Mouse (Mus musculus) kidney, adult 9 months (tissue): ENCODE measurements at regions not wholly inside any gene's neighbourhood (a gene's known extent, or its start where the extent isn't known, plus 50 kb on each side); places are given as distances from the start of the nearest gene placed in this dataset.
"Not testable (repeated sequence)": the region's sequence is repeated elsewhere in the genome, so short reads cannot be mapped to it uniquely, and the experiment has no call there.

ENCODE experiments used
- DNase-seq: peaks from one replicate; pipeline ENCODE4 v3.0.0; 2022

DNA sequence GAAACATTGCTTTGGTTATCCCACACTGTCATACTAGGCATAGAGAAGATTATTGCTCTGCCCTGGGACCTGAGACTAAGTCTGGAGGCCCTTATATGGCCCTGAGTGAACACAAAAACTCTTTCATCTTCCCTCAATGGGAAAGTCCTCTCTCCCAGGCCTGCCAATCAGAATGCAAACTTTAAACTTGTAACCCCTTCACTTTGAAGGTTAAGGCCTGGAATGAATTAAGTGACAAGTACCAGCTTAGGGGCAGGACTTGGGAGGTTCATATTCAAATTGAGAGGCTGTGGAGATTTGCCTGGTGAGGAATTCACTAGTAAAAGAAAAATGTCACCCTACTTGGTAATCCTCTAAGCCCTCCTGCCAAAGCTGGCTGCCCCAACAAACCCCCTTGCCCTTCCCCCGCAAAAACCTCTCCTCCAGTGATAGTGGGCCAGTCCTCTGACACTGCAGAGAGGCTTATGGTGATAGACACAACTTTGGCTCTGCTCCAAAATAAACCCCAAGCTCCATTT, 120.4 kb upstream of the Thpo start:
- DNase-seq = no peak

DNA sequence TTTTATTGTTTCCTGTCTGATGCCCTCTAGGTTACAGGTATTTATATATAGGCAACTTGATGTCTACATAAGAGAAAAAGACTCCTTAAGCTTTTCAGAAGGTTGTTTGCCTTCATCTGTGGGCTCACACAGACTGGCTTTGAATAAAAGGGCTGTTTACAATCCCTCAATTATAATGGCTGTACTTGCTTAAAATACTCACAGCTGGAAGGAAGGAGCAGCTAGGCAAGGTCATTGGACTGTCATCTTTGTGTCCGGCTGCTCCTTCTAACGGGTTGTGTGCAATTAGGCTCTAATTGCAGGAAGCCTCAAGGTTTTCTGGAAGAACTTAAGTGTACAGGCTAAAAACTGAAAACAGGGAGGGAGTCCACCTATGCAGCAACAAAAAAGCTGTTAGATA, 103.8 kb upstream of the Thpo start:
- no peak for DNase-seq

DNA sequence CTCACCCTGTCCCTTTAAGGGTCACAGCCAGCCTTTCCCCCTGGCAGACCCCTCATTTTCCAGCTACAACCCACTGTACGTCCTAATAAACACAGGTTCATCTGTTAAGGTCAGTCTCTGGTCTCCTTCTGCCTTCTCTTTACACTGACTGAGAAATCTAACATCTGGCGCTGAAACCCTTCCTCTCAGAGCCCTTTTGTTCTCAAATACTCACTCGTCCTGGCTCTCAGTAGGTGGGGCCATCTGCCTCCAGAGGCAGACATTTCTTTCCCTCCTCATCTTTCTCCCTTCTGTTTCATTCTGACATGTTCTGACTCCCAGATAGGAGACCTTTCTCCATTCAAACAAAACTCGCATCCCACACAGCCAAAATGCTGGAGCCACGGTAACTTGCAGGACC, 102.6 kb upstream of the Thpo start:
- no peak for DNase-seq

DNA sequence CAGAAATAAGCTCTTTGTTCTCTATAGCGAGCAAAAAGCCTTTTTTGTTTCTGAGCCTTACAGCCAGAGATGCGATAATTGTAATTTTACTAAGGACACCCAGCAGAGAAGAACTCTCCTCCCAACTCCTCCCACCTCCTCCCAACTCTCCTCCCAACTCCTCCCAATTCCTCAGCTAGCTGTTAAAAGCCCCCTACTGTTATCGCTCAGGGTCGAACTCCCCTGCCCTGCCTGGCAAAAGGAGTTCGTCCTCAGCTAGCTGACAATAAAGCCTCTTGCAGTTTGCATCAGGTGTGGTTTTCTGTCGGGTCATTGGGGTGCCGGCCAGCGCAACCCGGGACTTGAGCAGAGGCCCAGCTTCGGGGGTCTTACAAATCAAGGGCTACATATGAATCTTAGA, 99.5 kb upstream of the Thpo start:
- DNase-seq = not testable (repeated sequence)

DNA sequence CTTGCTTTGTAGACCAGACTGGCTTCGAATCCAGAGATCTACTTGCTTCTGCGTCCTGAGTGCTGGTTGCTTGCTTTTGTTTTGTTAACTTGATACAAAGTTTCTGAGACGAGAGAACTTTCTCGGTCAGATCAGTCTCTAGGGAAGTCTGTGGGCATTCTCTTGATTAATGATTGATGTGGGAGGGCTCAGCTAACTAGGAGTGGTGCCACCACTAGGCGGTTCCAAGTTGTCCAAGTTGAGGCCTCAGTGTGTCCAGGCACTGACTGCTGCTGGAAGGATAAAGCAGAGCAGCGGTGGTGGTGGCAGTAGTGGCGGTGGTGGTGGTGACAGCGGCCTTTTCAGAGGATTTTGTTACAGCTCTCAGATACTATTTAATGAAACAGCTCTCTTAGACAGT, 99.0 kb upstream of the Thpo start:
- DNase-seq = peak; percentile 92

DNA sequence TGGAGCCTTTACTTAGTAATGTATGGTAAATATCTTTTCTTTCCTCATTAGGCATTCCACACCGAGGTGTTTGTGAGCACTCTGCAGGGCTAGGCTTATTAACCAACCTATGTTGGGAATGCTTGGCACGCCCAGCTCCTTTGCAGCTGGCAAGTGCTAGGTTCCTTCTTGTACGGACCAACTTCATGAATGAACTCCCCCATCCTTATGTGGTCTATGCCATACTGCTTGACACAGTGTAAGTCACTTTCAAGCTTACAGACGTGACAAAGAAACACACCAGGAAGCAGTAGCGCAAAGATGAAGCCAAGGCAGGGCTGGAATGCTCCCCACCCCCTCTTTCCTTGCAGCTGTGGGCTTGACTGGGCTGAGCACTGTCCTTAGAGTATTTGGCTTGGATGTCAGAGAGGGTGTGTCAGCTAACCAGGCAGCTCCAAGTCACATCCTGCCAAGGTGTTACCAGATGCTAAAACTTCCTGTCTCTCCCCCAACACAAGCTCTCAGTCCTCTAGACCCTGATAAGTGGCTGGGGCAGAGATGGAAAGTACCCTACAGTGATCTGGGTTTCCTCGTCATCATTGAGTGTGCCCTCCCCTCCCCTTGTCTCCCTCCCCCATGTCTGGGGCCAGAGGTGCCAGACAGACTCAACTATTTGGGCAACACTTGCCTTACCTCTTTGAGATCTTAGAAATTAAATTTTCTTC, 95.6 kb upstream of the Thpo start:
- DNase-seq = no peak

DNA sequence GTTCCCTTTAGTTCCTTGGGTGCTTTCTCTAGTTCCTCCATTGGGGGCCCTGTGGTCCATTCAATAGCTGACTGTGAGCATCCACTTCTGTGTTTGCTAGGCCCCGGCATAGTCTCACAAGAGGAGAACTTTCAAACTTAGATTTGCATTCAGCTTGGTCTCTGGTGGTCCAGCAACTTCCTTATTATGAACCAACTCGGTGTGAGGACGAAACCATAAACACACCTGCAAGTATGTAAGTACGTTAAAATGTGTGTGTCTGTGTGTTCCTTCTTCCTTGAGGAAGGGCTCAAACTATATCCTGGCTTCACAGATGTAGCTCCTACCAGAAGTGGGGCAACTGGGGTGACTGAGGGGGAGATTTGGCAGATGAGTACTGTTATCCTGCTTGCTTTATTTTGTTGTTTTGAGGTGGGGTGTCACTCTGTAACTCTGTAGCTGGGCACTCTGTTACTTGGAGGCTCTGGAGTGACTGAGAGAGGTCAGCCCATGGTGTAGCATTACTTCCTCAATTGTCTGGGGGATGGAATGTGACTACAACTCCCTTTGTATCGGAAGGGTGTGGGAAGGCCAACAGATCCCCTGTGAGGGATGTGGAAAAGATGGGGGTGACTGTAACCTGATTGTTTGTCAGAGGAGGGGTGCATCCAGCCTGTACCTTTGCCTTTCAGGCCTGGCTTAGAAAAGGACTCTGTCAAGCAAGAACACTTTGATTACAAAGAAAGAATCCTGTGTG, 94.9 kb upstream of the Thpo start:
- no peak for DNase-seq

DNA sequence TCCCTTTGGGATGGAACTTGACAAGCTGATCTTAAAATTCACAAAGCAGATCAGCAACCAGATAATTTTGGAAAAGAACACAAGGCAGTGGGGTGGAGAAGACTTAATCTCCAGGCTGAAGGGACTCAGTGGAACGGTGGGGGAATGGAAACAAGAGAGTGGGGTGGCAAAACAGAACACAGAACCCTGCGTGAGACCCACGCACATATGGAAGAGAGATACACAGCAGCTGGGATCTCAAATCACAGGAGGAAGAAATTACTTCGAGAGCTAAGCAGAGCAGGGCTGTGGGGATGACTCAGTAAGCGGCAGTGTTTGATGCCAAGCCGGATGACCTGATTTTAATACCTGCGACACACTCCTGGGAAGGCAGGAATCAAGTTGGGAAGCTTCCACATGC, 89.9 kb upstream of the Thpo start:
- no peak for DNase-seq

DNA sequence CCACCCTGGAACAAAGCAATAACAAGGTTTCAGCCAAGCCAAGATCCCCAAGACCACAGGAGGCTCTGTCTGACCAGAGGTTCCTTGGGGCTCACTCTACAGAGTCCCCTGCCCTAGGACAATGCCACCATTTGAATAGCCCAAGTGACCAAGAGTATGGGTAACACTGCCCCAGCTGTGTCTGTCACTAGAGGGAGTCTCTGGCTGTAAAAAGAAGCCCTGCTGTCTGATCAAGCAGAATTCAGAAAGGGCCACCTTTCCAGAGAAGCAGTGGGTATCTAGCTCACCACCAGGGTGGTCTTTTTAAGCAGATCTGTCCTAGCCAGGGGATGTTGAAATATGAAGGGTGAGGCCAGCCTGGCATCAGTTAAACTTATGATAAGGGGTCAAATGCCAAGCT, 86.6 kb upstream of the Thpo start:
- peak; percentile 24 for DNase-seq

DNA sequence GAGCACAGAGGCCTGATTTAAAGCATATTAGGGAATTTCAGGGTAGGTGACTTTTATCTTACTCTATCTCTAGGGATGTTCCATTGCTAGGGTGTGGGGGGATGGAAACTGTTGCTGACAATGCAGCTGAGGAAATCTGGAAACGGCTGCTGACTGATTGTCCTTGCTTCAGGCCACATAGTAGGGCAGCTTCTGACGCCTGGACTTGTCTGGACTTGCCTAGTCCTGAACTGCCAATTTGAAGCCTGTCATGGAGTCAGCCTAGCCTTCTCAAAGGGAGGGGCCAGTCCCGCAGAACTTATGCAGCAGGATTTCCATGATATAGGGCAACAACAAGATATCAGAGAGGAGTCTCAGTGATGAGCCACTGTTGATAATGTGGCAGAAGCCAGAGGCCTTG, 85.3 kb upstream of the Thpo start:
- DNase-seq = no peak

DNA sequence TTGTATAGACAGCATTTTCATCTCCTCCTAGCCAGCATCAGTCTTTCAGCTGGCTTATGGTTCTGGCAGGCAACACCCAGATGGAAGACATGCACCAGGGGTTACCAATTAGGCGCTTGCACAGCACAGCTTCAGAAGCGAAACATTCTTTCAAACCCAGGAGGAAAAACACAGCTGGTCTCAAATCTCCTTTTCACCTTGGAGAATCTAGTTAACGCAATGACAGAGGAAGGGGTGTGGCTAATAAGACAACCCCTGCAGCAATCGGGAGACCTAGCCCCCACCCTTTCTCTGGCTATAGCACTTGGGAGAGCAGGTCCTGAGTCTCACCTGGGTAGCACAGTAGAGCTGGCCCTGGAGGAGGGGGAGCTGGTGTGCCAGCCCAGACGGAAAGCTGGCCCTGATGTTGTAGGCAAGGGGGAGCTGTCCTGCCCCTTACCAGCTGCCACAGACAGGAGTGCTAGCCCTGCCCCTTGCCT, 84.4 kb upstream of the Thpo start:
- DNase-seq = no peak

DNA sequence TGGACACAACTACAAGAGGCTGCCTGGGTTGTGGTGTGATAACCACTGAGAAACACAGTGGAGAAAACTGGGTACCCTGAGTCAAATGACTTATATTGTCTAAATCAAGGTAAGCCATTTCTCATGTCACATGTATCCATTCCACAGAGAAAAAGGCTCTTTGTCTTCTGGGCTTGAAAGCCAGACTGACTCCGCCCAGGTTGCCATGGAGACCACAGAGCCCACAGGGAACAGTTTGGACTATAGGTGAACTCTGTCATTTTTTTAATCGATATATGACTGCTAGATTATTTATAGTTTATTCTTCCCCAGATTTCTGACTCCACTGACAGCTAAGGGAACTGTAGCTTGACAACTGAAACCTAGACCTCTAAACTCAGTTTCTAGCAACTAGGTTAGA, 80.7 kb upstream of the Thpo start:
- no peak for DNase-seq

DNA sequence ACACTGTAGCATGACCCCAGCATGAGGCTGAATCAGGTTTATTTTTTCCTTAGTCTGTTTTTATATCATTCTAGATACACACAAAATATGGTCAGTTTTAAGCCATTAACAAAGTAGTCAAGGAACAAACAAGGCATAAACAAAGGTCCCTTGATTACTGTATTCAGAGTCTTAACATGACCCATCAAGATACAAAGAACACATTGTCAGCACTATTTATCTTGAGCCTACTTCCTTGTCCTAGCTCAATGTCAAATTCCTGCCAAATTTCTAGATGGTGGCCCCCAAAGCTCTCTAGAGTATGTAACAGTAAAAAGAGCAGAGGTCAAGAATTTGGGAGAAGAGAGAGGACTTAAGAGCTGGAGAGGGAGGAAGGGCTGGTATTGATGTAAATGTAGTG, 79.9 kb upstream of the Thpo start:
- DNase-seq = no peak

DNA sequence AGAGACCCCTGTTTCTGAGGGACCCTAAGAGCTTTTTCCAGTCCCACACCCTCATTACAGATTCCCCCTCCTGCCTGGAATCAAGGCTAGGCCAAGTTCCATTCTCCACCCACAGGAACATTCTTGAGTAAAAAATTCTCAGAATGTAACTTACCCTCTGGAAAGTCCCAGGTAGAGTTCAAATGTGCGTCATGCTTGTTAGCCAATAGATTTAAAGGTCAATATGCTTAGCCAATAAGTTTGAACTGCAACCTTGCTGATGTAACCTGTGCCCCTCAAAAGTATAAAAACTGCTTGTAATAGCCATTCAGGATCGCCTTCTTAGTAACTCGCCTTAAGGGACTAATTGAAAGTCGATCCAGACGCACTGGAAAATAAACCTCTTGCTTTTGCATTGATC, 77.7 kb upstream of the Thpo start:
- peak; percentile 59 for DNase-seq

DNA sequence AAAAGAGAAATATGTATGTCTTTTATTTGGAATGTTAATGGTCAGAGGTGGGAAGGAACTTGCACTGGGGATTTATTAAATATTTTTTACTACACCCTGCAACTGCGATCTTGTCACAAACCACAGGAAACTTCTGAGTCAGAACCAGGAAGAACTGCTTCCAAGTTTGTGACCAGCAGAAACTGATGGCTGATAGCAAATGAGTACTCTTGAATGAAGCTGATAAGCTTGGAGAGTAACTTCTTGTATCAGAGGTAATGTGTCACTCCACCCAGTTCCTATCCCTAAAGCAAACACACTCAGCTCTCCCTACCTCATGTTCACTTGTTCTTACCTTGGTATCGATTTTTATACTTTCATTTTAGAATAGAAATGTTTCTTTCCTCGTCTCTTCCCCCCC, 76.0 kb upstream of the Thpo start:
- no peak for DNase-seq

DNA sequence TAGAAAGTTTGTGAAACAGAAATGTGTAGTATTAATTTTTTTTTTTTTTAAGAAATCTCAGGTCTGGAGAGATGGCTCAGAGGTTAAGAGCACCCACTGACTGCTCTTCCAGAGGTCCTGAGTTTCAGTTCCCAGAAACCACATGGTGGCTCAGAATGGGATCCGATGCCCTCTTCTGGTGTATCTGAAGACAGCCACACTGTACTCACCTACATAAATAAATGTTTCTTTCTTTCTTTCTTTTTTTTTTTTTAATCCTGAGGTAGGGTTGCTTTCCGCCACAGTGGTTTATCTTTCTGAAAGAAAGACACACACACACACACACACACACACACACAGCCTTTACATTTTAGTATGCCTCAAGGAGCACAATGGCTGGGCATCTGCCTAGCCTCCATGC, 74.0 kb upstream of the Thpo start:
- DNase-seq = no peak

DNA sequence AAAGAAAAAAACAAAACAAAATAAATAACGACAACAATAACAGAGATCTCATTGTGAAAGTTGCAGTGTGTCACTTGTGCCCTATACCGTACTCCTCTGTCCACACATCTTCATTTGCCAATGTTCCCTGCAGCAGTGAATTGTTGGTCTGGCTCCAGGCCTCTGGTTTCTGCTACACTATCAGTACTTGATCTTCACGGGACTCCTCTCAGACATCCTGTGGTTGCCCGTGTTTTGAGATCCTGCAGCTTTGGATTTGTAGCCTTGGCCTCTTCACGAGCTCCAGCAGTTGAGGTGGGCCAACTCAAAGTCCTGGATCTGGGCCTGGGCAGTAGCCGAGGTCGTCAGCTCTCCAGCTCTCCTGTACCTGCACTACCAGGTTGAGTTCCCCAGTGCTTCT, 72.4 kb upstream of the Thpo start:
- no peak for DNase-seq

DNA sequence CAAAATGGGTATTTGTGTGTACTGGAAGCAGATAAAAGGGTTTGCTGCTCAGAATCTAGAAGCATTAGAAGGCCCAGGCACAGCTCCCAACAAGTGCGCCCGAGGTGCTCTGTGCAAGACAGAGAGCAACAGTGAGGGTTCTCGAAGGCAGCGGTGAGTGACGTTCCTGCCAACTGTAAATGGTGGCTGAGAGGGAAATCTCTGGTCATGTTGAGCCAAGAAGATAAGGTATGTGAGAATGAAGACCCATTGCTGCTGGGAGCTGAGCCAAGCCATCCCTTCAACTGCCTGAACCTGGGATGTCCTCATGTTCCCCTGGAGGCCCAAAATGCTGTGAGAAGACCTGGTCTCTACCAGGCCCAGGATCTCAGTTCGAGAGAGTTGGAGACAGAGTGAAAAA, 71.5 kb upstream of the Thpo start:
- no peak for DNase-seq

DNA sequence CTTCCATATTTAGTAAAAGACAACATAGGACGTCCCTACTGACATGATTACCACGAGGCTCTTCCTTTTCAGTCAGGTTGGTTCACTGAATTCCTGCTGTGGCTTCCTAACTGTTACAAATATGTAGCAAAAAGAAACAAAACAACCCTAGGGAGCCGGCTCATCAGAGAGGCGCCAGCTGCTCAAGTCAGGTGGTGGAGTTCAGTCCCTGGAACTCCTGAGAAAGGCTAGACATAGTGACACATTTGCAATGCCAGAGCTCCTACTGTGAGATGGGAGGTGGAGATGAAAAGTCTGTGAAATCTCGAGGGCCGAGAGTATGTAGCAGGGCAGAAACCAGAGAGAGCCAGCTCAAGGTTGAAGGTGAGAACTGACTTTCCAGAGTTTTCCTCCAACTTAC, 70.8 kb upstream of the Thpo start:
- DNase-seq = no peak

DNA sequence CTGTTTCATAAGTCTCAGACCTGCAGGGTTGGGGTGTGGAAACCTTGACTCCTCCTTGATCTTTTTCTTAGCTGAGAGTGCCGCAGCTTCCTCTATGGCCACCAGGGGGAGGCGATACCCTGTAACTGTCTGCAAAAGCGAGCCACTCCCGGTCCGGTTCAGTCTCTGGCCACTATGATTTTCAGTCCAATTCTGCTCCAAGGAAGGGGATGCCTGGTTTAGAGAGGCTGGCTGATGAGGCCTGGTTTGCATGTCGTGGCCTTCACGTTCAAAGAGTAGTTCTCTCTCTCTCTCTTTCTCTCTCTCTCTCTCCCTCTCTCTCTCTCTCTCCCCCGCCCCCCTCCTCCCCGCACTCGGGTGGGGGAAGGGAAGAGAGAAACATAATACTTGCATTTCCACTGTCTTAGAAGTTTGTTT, 70.3 kb upstream of the Thpo start:
- peak; percentile 93 for DNase-seq

DNA sequence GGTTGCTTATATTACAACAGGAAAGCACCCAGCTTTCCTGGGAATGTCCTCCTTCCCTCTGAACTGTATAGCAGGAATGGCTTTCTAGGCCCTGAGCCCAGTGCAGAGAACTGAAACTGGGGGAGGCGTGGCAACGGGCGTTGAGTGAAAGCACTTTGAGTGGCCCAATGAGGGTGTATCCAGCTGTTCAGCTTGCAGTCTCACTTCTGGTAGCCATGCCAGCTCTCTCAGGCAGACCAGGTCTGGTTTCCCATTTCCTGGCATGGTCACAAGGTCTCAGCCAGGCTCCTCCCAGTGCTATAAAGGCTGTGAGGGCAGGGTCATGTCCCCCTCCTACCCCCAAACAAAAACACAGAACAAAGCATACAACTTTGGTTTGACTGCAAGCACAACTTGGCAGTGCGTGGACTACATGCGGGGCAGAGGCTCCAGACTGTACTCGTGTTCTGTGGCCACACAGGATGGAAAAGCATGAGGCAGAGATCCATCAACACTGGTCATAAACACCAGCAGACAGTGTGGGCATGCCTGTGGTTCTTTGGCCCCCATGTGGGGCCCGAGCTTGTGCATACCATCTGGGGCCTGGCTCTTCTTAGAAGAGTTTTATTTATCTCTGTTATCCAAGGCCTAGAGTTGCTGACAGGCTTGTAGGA, 69.1 kb upstream of the Thpo start:
- no peak for DNase-seq

DNA sequence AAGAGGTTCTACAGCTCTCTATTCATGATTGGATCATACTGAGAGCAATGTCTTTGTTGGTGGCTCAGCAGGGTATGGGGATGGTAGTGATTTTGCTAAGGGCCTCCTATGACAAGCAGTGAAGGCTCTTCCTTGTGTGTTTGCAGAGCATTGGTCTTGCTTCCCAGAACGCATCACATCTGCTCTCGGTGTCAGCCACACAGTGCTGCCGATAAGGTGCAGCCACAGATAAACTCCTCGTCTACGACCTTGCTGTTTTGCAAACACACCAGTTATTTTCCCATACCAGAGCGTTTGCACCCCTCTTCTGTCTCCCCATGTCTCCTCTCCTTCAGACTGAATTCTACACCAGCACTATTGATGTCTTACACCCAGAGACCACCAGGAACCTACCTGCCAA, 68.4 kb upstream of the Thpo start:
- DNase-seq = no peak

DNA sequence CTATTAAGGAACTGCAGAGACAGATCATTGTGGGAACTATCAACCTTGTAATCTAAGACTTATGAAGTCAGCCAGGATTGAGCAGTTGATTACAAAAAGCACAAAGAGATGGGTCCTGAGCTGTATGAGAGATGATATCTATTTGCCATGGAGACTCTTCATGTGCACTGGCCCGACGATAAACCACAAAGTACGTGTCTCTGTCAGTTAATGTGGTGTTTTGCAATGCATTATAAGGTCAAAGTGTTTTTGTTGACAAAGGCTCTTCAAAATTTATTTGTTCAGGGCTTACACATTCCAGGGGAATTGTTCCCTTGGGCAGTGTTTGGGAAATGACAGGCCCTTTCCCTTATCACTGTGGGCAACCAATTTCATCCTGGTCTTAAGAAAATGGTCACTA, 65.7 kb upstream of the Thpo start:
- DNase-seq = no peak

DNA sequence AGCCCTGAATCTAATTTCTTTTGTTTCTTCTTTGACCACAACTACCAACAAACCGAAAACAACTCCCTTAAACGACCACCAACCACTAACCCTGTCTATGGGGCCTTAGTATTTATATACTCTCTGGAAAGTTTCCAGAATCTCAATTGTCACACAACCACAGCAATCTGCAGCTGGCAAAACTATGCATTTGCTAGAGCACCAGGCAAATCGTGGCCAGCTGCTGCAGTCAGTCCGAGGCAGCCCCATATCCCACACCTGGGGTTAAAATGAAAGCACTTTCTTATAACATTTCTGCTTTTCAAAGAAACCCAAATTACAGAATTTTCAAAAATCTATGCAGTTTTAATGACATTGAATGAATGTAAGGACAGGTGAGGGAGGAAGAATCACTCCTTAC, 63.8 kb upstream of the Thpo start:
- no peak for DNase-seq
